In the genomic region with DNA sequence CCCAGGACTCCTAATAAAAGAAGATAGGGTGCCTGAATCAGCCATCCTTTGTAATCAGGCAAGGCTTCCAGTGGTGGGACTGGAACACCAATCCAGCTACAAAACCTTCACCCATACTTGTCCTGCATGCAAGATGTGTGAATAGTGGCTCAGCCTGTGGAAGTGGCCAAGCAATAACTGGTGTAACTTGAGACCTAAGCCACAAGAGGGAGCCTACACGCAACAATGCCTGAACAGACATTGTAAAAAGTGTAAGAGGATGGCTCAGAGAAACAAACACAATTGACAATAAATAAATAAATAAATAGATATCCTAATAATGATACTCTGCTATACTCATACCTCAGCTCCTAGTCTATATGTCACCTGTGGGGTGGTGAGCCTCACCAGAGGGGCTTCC, we compare ENCODE assay signal across 9 mouse cellular contexts.
DNase-seq lines count a peak whose midpoint lies in the region; ATAC-seq and TF ChIP-seq lines count a peak whose summit lies in the region.
"Had no signal": no experiment of that assay in that cellular context is flagged by ENCODE, and none has a peak within 500 bp of the region (broad histone marks: within the 10 kb centered on the region; RNA-seq: fewer than 3 reads in every experiment).

No protein-coding gene starts in this region.

- H3K4me2 ChIP-seq in heart, embryonic 11.5 days: no peak overlapping the region
- H3K4me2 ChIP-seq: embryonic facial prominence, embryonic 15.5 days had no signal

- DNase-seq in heart, adult 2 months: no peak
- DNase-seq in heart, adult 9 months (ENCODE audit: low spot score in 2 of 2): no peak
- DNase-seq in Muller cell, postnatal 12 days (ENCODE audit: inconsistent ontology term): peak; percentile 18
- DNase-seq in hindbrain, embryonic 10.5 days (ENCODE audit: low spot score): peak; percentile 10
- DNase-seq in mesoderm, embryonic 11.5 days (ENCODE audit: low read depth, low spot score): peak; percentile 13
- DNase-seq in spleen, postnatal 10 days (ENCODE audit: low spot score in 2 of 2): no peak

- H3K4me3 ChIP-seq in heart, adult 2 months: no peak overlapping the region
- no peak overlapping the region for H3K4me3 ChIP-seq in hindbrain, embryonic 10.5 days
- H3K4me3 ChIP-seq in heart, embryonic 11.5 days (ENCODE audit: low read depth, low read length): no peak overlapping the region
- H3K4me3 ChIP-seq: embryonic facial prominence, embryonic 15.5 days had no signal

- H3K36me3 ChIP-seq in heart, adult 2 months (ENCODE audit: control insufficient read depth, insufficient read depth, low read length): no peaks in the 10 kb centered on the region
- no peaks in the 10 kb centered on the region for H3K36me3 ChIP-seq in hindbrain, embryonic 10.5 days
- no peaks in the 10 kb centered on the region for H3K36me3 ChIP-seq in heart, embryonic 11.5 days (ENCODE audit: control insufficient read depth, insufficient read depth, low read length)
- H3K36me3 ChIP-seq: embryonic facial prominence, embryonic 15.5 days had no signal

- intact Hi-C loops in heart, adult 2 months (cut with DNase I): loop anchor here (2.0 kb wide), 1 partner anchor 958 kb away; no protein-coding TSS in a partner anchor

- ATAC-seq in erythroblast, adult 5-6 weeks (replicated peaks; ENCODE audit: low FRiP score, poor library complexity, severe bottlenecking): no peak
- no peak for ATAC-seq in heart, embryonic 11.5 days (replicated peaks; ENCODE audit: insufficient number of reproducible peaks, low FRiP score, low TSS enrichment)

- no peak for TF ChIP-seq EP300 in heart, adult 2 months (IDR thresholded peaks at IDR 0.05; ENCODE audit: insufficient read depth, low read depth, low read length)

- no peaks in the 10 kb centered on the region for H3K27me3 ChIP-seq in heart, adult 2 months (ENCODE audit: control insufficient read depth, insufficient read depth, low read length)
- H3K27me3 ChIP-seq in hindbrain, embryonic 10.5 days (ENCODE audit: insufficient read depth, poor library complexity, severe bottlenecking): no peaks in the 10 kb centered on the region
- H3K27me3 ChIP-seq in heart, embryonic 11.5 days (ENCODE audit: control insufficient read depth, insufficient read depth, low read length): no peaks in the 10 kb centered on the region
- H3K27me3 ChIP-seq: embryonic facial prominence, embryonic 15.5 days had no signal

- no peak overlapping the region for H3K27ac ChIP-seq in heart, adult 2 months
- no peak overlapping the region for H3K27ac ChIP-seq in hindbrain, embryonic 10.5 days
- no peak overlapping the region for H3K27ac ChIP-seq in heart, embryonic 11.5 days (ENCODE audit: low read depth, low read length)
- H3K27ac ChIP-seq: embryonic facial prominence, embryonic 15.5 days had no signal

- peak; percentile 55 for TF ChIP-seq CTCF in heart, adult 2 months (IDR thresholded peaks at IDR 0.05)

- no peaks in the 10 kb centered on the region for H3K4me1 ChIP-seq in heart, adult 2 months (ENCODE audit: control insufficient read depth, insufficient read depth, low read length)
- H3K4me1 ChIP-seq in hindbrain, embryonic 10.5 days (replicated peaks): no peaks in the 10 kb centered on the region
- H3K4me1 ChIP-seq in heart, embryonic 11.5 days (ENCODE audit: control insufficient read depth, insufficient read depth, low read length): no peaks in the 10 kb centered on the region
- H3K4me1 ChIP-seq: embryonic facial prominence, embryonic 15.5 days had no signal

- no peaks in the 10 kb centered on the region for H3K9me3 ChIP-seq in hindbrain, embryonic 10.5 days
- H3K9me3 ChIP-seq in heart, embryonic 11.5 days (replicated peaks; ENCODE audit: control insufficient read depth, low read length): no peaks in the 10 kb centered on the region
- H3K9me3 ChIP-seq: embryonic facial prominence, embryonic 15.5 days had no signal

- H3K9ac ChIP-seq in heart, adult 2 months (ENCODE audit: low read depth, low read length): no peak overlapping the region
- no peak overlapping the region for H3K9ac ChIP-seq in heart, embryonic 11.5 days (ENCODE audit: low read depth, low read length)
- H3K9ac ChIP-seq: embryonic facial prominence, embryonic 15.5 days had no signal

- TF ChIP-seq POLR2A in heart, adult 2 months (IDR thresholded peaks at IDR 0.05; ENCODE audit: insufficient read depth, low read depth, low read length): no peak

- no peaks in the 10 kb centered on the region for H3K79me2 ChIP-seq in heart, adult 2 months (replicated peaks; ENCODE audit: control insufficient read depth, insufficient read depth, low read length)

- WGBS in heart, adult 2 months: 26% methylated on average over 1 of the region's 1 CpGs
- WGBS in hindbrain, embryonic 10.5 days: 26% methylated on average over 1 of the region's 1 CpGs
- WGBS in heart, embryonic 11.5 days (ENCODE audit: insufficient replicate concordance): 25% methylated on average over 1 of the region's 1 CpGs

Comparison
In these comparisons a context has a peak if more than half of its experiments do, and no peak if none do; other contexts are left out.
1. DNase-seq: peak in Muller cell, postnatal 12 days (single experiment), hindbrain, embryonic 10.5 days (single experiment) and mesoderm, embryonic 11.5 days (single experiment); none in heart, adult 2 months (0 of 2), heart, adult 9 months (0 of 2) and spleen, postnatal 10 days (0 of 2).